Comparison of ENCODE assay signal across 11 mouse cellular contexts in genomic region chr7:7277556-7277955, GRCm38 (mm10). TPM values are rescaled to one million over a fixed set of nuclear protein-coding genes. Genes with fewer than 3 reads are reported as not detected.
DNase-seq lines count a peak whose midpoint lies in the region; ATAC-seq and TF ChIP-seq lines count a peak whose summit lies in the region.
"Not testable (repeated sequence)": the region's sequence is repeated elsewhere in the genome, so short reads cannot be mapped to it uniquely, and the experiment has no call there.
"Had no signal": no experiment of that assay in that cellular context is flagged by ENCODE, and none has a peak within 500 bp of the region (broad histone marks: within the 10 kb centered on the region; RNA-seq: fewer than 3 reads in every experiment).

No protein-coding gene starts in this region.

- WGBS in forebrain, embryonic 12.5 days = 50% methylated on average over 24 of the region's 24 CpGs
- 49% methylated on average over 24 of the region's 24 CpGs for WGBS in liver, embryonic 15.5 days (ENCODE audit: insufficient replicate concordance)
- WGBS in midbrain, postnatal 0 days = 26% methylated on average over 20 of the region's 24 CpGs
- WGBS in stomach, embryonic 14.5 days = 61% methylated on average over 24 of the region's 24 CpGs

- not testable (repeated sequence) for H3K36me3 ChIP-seq in forebrain, embryonic 12.5 days (replicated peaks); liver, embryonic 15.5 days (replicated peaks); midbrain, postnatal 0 days (ENCODE audit: insufficient read depth, low read length); stomach, embryonic 14.5 days (ENCODE audit: control insufficient read depth, insufficient read depth, low read length)

- H3K4me3 ChIP-seq in brown adipose tissue, adult 24 weeks (ENCODE audit: insufficient read depth, low read depth, low read length) = peak overlapping the region; percentile 79
- H3K4me3 ChIP-seq in forebrain, embryonic 12.5 days (replicated peaks) = peak overlapping the region; percentile 28
- peak overlapping the region; percentile 57 for H3K4me3 ChIP-seq in liver, embryonic 15.5 days (replicated peaks)
- peak overlapping the region; percentile 36 for H3K4me3 ChIP-seq in midbrain, postnatal 0 days (ENCODE audit: low read depth, low read length)
- H3K4me3 ChIP-seq in stomach, embryonic 14.5 days (ENCODE audit: low read depth, low read length) = peak overlapping the region; percentile 26

- not testable (repeated sequence) for H3K9ac ChIP-seq in forebrain, embryonic 12.5 days; stomach, embryonic 14.5 days (replicated peaks; ENCODE audit: low read depth, low read length)
- H3K9ac ChIP-seq in liver, embryonic 15.5 days = 0 out of 2 replicates have a peak overlapping the region, but pooled peaks have one; percentile 40
- peak overlapping the region; percentile 59 for H3K9ac ChIP-seq in midbrain, postnatal 0 days (replicated peaks; ENCODE audit: low read length, poor library complexity, severe bottlenecking)

- peak; percentile 44 for DNase-seq in CD4-positive, CD25-positive, alpha-beta regulatory T cell, adult 2 months (ENCODE audit: low read depth, low spot score)
- peak; percentile 39 for DNase-seq in kidney, postnatal 14 days
- peak; percentile 59 for DNase-seq in midbrain, postnatal 0 days (ENCODE audit: low spot score)

- not testable (repeated sequence) for H3K4me1 ChIP-seq in brown adipose tissue, adult 24 weeks (ENCODE audit: control insufficient read depth, insufficient read depth, insufficient read length, low read length); forebrain, embryonic 12.5 days; liver, embryonic 15.5 days (replicated peaks); midbrain, postnatal 0 days (ENCODE audit: insufficient read depth, low read length); stomach, embryonic 14.5 days (ENCODE audit: control insufficient read depth, insufficient read depth, low read length)

- H3K4me2 ChIP-seq in forebrain, embryonic 12.5 days = peak overlapping the region; percentile 27
- peak overlapping the region; percentile 67 for H3K4me2 ChIP-seq in liver, embryonic 15.5 days
- H3K4me2 ChIP-seq in midbrain, postnatal 0 days (ENCODE audit: low read depth, low read length, poor library complexity, severe bottlenecking) = peak overlapping the region; percentile 40
- H3K4me2 ChIP-seq in stomach, embryonic 14.5 days (replicated peaks; ENCODE audit: low read depth, low read length) = peak overlapping the region; percentile 22

- H3K27me3 ChIP-seq in forebrain, embryonic 12.5 days; liver, embryonic 15.5 days; midbrain, postnatal 0 days (ENCODE audit: insufficient read depth, low read length); stomach, embryonic 14.5 days (ENCODE audit: control insufficient read depth, insufficient read depth, low read length): not testable (repeated sequence)

- not testable (repeated sequence) for H3K9me3 ChIP-seq in forebrain, embryonic 12.5 days; liver, embryonic 15.5 days (replicated peaks); midbrain, postnatal 0 days (ENCODE audit: low read length); stomach, embryonic 14.5 days (ENCODE audit: control insufficient read depth, low read depth, low read length)

- peak; percentile 63 for ATAC-seq in forebrain, embryonic 12.5 days (ENCODE audit: low FRiP score)
- peak; percentile 0 to 18; a peak in 1 of 4 replicates for ATAC-seq in hematopoietic stem cell, adult 5-6 weeks (replicated peaks in 1 of 2; ENCODE audit: insufficient read depth in 1 of 2, low FRiP score in 2 of 2, low TSS enrichment in 1 of 2, low read depth in 1 of 2, poor library complexity in 2 of 2, severe bottlenecking in 2 of 2)
- peak; percentile 44 for ATAC-seq in liver, embryonic 15.5 days (ENCODE audit: insufficient read depth)
- peak; percentile 73 for ATAC-seq in midbrain, postnatal 0 days (ENCODE audit: low FRiP score)
- not testable (repeated sequence) for ATAC-seq in stomach, embryonic 14.5 days (ENCODE audit: insufficient number of reproducible peaks, insufficient read depth, low FRiP score, low read depth)

- H3K27ac ChIP-seq in brown adipose tissue, adult 24 weeks (replicated peaks; ENCODE audit: low read depth, low read length) = peak overlapping the region; percentile 32; the same call in 1 of the 2 replicates
- peak overlapping the region; percentile 5 for H3K27ac ChIP-seq in forebrain, embryonic 12.5 days
- H3K27ac ChIP-seq in liver, embryonic 15.5 days (replicated peaks) = peak overlapping the region; percentile 39
- peak overlapping the region; percentile 67 for H3K27ac ChIP-seq in midbrain, postnatal 0 days (ENCODE audit: low read depth, low read length)
- H3K27ac ChIP-seq in stomach, embryonic 14.5 days (ENCODE audit: low read length) = peak overlapping the region; percentile 4; the same call in 1 of the 2 replicates

- not testable (repeated sequence) for TF ChIP-seq CTCF in midbrain, postnatal 0 days (IDR thresholded peaks at IDR 0.05)

RNA-seq across cellular contexts. Expression of gene Gm45844, which starts 0.5 kb away (rescaled TPM):
- 3.1 and 8.5 TPM in 2 replicates for polyA plus RNA-seq in brown adipose tissue, adult 24 weeks (2012; ENCODE audit: insufficient read depth, insufficient read length, missing spikeins)
- polyA plus RNA-seq in forebrain, embryonic 12.5 days (2016; fragmentation: Nextera tagmentation; extraction: Ambion mirVana) = 1.4 and 2.6 TPM in 2 replicates
- total RNA-seq in hematopoietic stem cell, adult 5-6 weeks (2017) = 1.3 and 2.3 TPM in 2 replicates
- polyA plus RNA-seq in liver, embryonic 15.5 days (2015; fragmentation: Nextera tagmentation; extraction: Ambion mirVana) = 0.16 and 0.25 TPM in 2 replicates
- total RNA-seq in midbrain, postnatal 0 days (2014; rRNA removed) = 13.1 and 13.6 TPM in 2 replicates
- polyA plus RNA-seq in midbrain, postnatal 0 days (2015; fragmentation: Nextera tagmentation; extraction: Ambion mirVana) = 11.4 and 11.7 TPM in 2 replicates
- polyA plus RNA-seq in stomach, embryonic 14.5 days (2014; fragmentation: Nextera tagmentation; extraction: Ambion mirVana) = 3.3 and 4.0 TPM in 2 replicates
- total RNA-seq: megakaryocyte, adult 5-6 weeks had no signal

RNA-seq across cellular contexts. Expression of gene Clcn4, which starts 23.1 kb away (rescaled TPM):
- polyA plus RNA-seq in brown adipose tissue, adult 24 weeks (2012; ENCODE audit: insufficient read depth, insufficient read length, missing spikeins) = 21.9 and 27.7 TPM in 2 replicates
- 73.0 and 81.7 TPM in 2 replicates for polyA plus RNA-seq in forebrain, embryonic 12.5 days (2016; fragmentation: Nextera tagmentation; extraction: Ambion mirVana)
- 33.7 and 44.8 TPM in 2 replicates for total RNA-seq in hematopoietic stem cell, adult 5-6 weeks (2017)
- 14.3 and 14.9 TPM in 2 replicates for polyA plus RNA-seq in liver, embryonic 15.5 days (2015; fragmentation: Nextera tagmentation; extraction: Ambion mirVana)
- 154 and 180 TPM in 2 replicates for total RNA-seq in midbrain, postnatal 0 days (2014; rRNA removed)
- 211 and 217 TPM in 2 replicates for polyA plus RNA-seq in midbrain, postnatal 0 days (2015; fragmentation: Nextera tagmentation; extraction: Ambion mirVana)
- 47.8 and 51.4 TPM in 2 replicates for polyA plus RNA-seq in stomach, embryonic 14.5 days (2014; fragmentation: Nextera tagmentation; extraction: Ambion mirVana)

RNA-seq across cellular contexts. Expression of gene Vmn2r29, which starts 30.4 kb away (rescaled TPM):
- not detected in 2 replicates for polyA plus RNA-seq in brown adipose tissue, adult 24 weeks (2012; ENCODE audit: insufficient read depth, insufficient read length, missing spikeins)
- 0.78 and 1.1 TPM in 2 replicates for polyA plus RNA-seq in forebrain, embryonic 12.5 days (2016; fragmentation: Nextera tagmentation; extraction: Ambion mirVana)
- total RNA-seq in hematopoietic stem cell, adult 5-6 weeks (2017) = 2.8 TPM in 1 of 2 replicates, not detected in the other
- polyA plus RNA-seq in liver, embryonic 15.5 days (2015; fragmentation: Nextera tagmentation; extraction: Ambion mirVana) = not detected in 2 replicates
- 1.1 and 2.5 TPM in 2 replicates for total RNA-seq in midbrain, postnatal 0 days (2014; rRNA removed)
- polyA plus RNA-seq in midbrain, postnatal 0 days (2015; fragmentation: Nextera tagmentation; extraction: Ambion mirVana) = 1.4 and 2.5 TPM in 2 replicates
- 0.27 and 0.48 TPM in 2 replicates for polyA plus RNA-seq in stomach, embryonic 14.5 days (2014; fragmentation: Nextera tagmentation; extraction: Ambion mirVana)
- polyA plus RNA-seq: large intestine, adult 2 months had no signal

RNA-seq across cellular contexts. Expression of gene Vmn2r30, which starts 59.9 kb away (rescaled TPM):
- not detected in 2 replicates for polyA plus RNA-seq in brown adipose tissue, adult 24 weeks (2012; ENCODE audit: insufficient read depth, insufficient read length, missing spikeins)
- polyA plus RNA-seq in forebrain, embryonic 12.5 days (2016; fragmentation: Nextera tagmentation; extraction: Ambion mirVana) = not detected in 2 replicates
- total RNA-seq in hematopoietic stem cell, adult 5-6 weeks (2017) = 0.13 TPM in 1 of 2 replicates, not detected in the other
- polyA plus RNA-seq in liver, embryonic 15.5 days (2015; fragmentation: Nextera tagmentation; extraction: Ambion mirVana) = not detected in 2 replicates
- total RNA-seq in midbrain, postnatal 0 days (2014; rRNA removed) = not detected in 2 replicates
- polyA plus RNA-seq in midbrain, postnatal 0 days (2015; fragmentation: Nextera tagmentation; extraction: Ambion mirVana) = not detected in 2 replicates
- not detected in 2 replicates for polyA plus RNA-seq in stomach, embryonic 14.5 days (2014; fragmentation: Nextera tagmentation; extraction: Ambion mirVana)
- total RNA-seq: gastrocnemius, adult 18-20 months; megakaryocyte, adult 5-6 weeks had no signal
- polyA plus RNA-seq: large intestine, adult 2 months had no signal

Comparison
In these comparisons a context has a peak if more than half of its experiments do, and no peak if none do; other contexts are left out.
1. H3K27ac ChIP-seq: peak in every context shown above with its lines; median percentile 67 in midbrain, postnatal 0 days; 39 in liver, embryonic 15.5 days; 32 in brown adipose tissue, adult 24 weeks; 5 in forebrain, embryonic 12.5 days; 4 in stomach, embryonic 14.5 days.
2. H3K4me3 ChIP-seq: peak in every context shown above with its lines; median percentile 79 in brown adipose tissue, adult 24 weeks; 57 in liver, embryonic 15.5 days; 36 in midbrain, postnatal 0 days; 28 in forebrain, embryonic 12.5 days; 26 in stomach, embryonic 14.5 days.